Mouse (Mus musculus) MEL (cell line): ENCODE data around the gene Parp9. TPM values are rescaled to one million over a fixed set of nuclear protein-coding genes. Genes with fewer than 3 reads are reported as not detected.

ENCODE experiments used
- DNase-seq: peaks from one replicate; pipeline ENCODE4 v3.0.0; 2011; ENCODE audit warnings: low read depth, low spot score
- H3K27ac ChIP-seq: 2 replicates; pipeline ENCODE4 v1.5.1; 2012; ENCODE audit warnings: low read depth, mild to moderate bottlenecking, control low read depth, low read length, moderate library complexity; ENCODE audit not compliant: control insufficient read depth
- H3K27me3 ChIP-seq, 2 experiments: fragments of 150-350 bp in 1 of 2; sonication (generic) in 1 of 2; 2 replicates each; pipeline ENCODE4 v1.6.1; 2012; ENCODE audit warnings: low read length in 2 of 2, mild to moderate bottlenecking in 2 of 2, improper control_type of control experiment in 1 of 2, moderate library complexity in 1 of 2; ENCODE audit not compliant: insufficient read depth in 2 of 2, control insufficient read depth in 1 of 2
- H3K36me3 ChIP-seq, 2 experiments: 2 replicates each; pipeline ENCODE4 v1.6.1; 2012 to 2014; ENCODE audit warnings: low read length in 2 of 2, improper control_type of control experiment in 1 of 2, inconsistent platforms in 1 of 2, mild to moderate bottlenecking in 1 of 2; ENCODE audit not compliant: insufficient read depth in 2 of 2, control insufficient read depth in 1 of 2
- H3K4me1 ChIP-seq, 2 experiments: fragments of 150-350 bp in 1 of 2; sonication (generic) in 1 of 2; 2 replicates each; pipeline ENCODE4 v1.6.1; 2012; ENCODE audit warnings: low read length in 2 of 2, improper control_type of control experiment in 1 of 2, mild to moderate bottlenecking in 1 of 2; ENCODE audit not compliant: insufficient read depth in 2 of 2, control insufficient read depth in 1 of 2
- H3K4me3 ChIP-seq, 2 experiments: fragments of 150-350 bp in 1 of 2; sonication (generic) in 1 of 2; 2 replicates each; pipeline ENCODE4 v1.5.1; 2012; ENCODE audit warnings: low read depth in 2 of 2, low read length in 2 of 2, mild to moderate bottlenecking in 2 of 2, moderate library complexity in 2 of 2, control low read depth in 1 of 2, improper control_type of control experiment in 1 of 2; ENCODE audit not compliant: control insufficient read depth in 1 of 2, insufficient read depth in 1 of 2
- H3K79me2 ChIP-seq: 2 replicates; pipeline ENCODE4 v1.6.1; 2012; ENCODE audit warnings: mild to moderate bottlenecking, low read length, moderate library complexity; ENCODE audit not compliant: control insufficient read depth, poor library complexity, insufficient read depth
- H3K9ac ChIP-seq: 2 replicates; pipeline ENCODE4 v1.6.1; 2012; ENCODE audit warnings: low read depth, mild to moderate bottlenecking, control low read depth, low read length, moderate library complexity; ENCODE audit not compliant: control insufficient read depth, poor library complexity, severe bottlenecking
- H3K9me3 ChIP-seq: fragments of 150-350 bp; sonication (generic); replicated peaks from 2 replicates; pipeline ENCODE4 v1.6.1; 2012; ENCODE audit warnings: mild to moderate bottlenecking, low read length, improper control_type of control experiment, moderate library complexity; ENCODE audit not compliant: insufficient read depth
- CHD2 ChIP-seq: IDR thresholded peaks from 2 replicates; pipeline ENCODE4 v1.6.1; 2011; ENCODE audit warnings: low read length, improper control_type of control experiment
- ELF1 ChIP-seq: IDR thresholded peaks from 2 replicates; pipeline ENCODE4 v1.6.1; 2014; ENCODE audit warnings: low read depth, mild to moderate bottlenecking, inconsistent platforms, low read length, improper control_type of control experiment, moderate library complexity
- EP300 ChIP-seq, 2 experiments: IDR thresholded peaks; 2 replicates each; pipeline ENCODE4 v1.6.1; 2011; ENCODE audit warnings: improper control_type of control experiment in 2 of 2, low read length in 2 of 2, low read depth in 1 of 2, mild to moderate bottlenecking in 1 of 2
- ETS1 ChIP-seq: IDR thresholded peaks from 2 replicates; pipeline ENCODE4 v1.6.1; 2012; ENCODE audit warnings: low read depth, mild to moderate bottlenecking, inconsistent platforms, low read length, improper control_type of control experiment, moderate library complexity
- GATA1 ChIP-seq: IDR thresholded peaks from 2 replicates; pipeline ENCODE4 v1.6.1; 2011; ENCODE audit warnings: low read depth, low read length, improper control_type of control experiment
- HCFC1 ChIP-seq: IDR thresholded peaks from 2 replicates; pipeline ENCODE4 v1.6.1; 2012; ENCODE audit warnings: low read depth, mild to moderate bottlenecking, inconsistent platforms, low read length, improper control_type of control experiment, moderate library complexity
- JUND ChIP-seq: IDR thresholded peaks from 2 replicates; pipeline ENCODE4 v1.6.1; 2011; ENCODE audit warnings: low read depth, mild to moderate bottlenecking, improper control_type of control experiment, low read length
- KAT2A ChIP-seq: conservative IDR thresholded peaks from 2 replicates; pipeline ENCODE4 v1.6.1; 2012; ENCODE audit warnings: low read depth, low read length, improper control_type of control experiment, inconsistent platforms
- MAFK ChIP-seq: IDR thresholded peaks from 2 replicates; pipeline ENCODE4 v1.6.1; 2011; ENCODE audit warnings: low read depth, mild to moderate bottlenecking, low read length, improper control_type of control experiment, borderline replicate concordance
- MAX ChIP-seq: IDR thresholded peaks from 2 replicates; pipeline ENCODE4 v1.6.1; 2011; ENCODE audit warnings: low read length, improper control_type of control experiment
- MAZ ChIP-seq: IDR thresholded peaks from 2 replicates; pipeline ENCODE4 v1.6.1; 2012; ENCODE audit warnings: low read depth, mild to moderate bottlenecking, inconsistent platforms, low read length, improper control_type of control experiment
- MXI1 ChIP-seq: IDR thresholded peaks from 2 replicates; pipeline ENCODE4 v1.6.1; 2011; ENCODE audit warnings: mild to moderate bottlenecking, low read depth, low read length, improper control_type of control experiment
- MYB ChIP-seq: IDR thresholded peaks from 2 replicates; pipeline ENCODE4 v1.6.1; 2011; ENCODE audit warnings: mild to moderate bottlenecking, low read depth, low read length, improper control_type of control experiment
- MYC ChIP-seq: IDR thresholded peaks from 2 replicates; pipeline ENCODE4 v1.6.1; 2011; ENCODE audit warnings: low read depth, mild to moderate bottlenecking, low read length, improper control_type of control experiment, moderate library complexity
- NELFE ChIP-seq: IDR thresholded peaks from 2 replicates; pipeline ENCODE4 v1.6.1; 2011; ENCODE audit warnings: low read depth, low read length, improper control_type of control experiment
- POLR2A ChIP-seq, 2 experiments: IDR thresholded peaks; 2 replicates each; pipeline ENCODE4 v1.6.1; 2011 to 2012; ENCODE audit warnings: low read length in 2 of 2, mild to moderate bottlenecking in 2 of 2, control low read depth in 1 of 2, improper control_type of control experiment in 1 of 2, low read depth in 1 of 2, moderate library complexity in 1 of 2; ENCODE audit not compliant: control insufficient read depth in 1 of 2, insufficient read depth in 1 of 2, poor library complexity in 1 of 2
- POLR2AphosphoS5 ChIP-seq: IDR thresholded peaks from 2 replicates; pipeline ENCODE4 v1.6.1; 2012; ENCODE audit warnings: low read depth, borderline replicate concordance, mild to moderate bottlenecking, inconsistent platforms, low read length, moderate library complexity, mixed read lengths
- RAD21 ChIP-seq: IDR thresholded peaks from 2 replicates; pipeline ENCODE4 v1.6.1; 2011; ENCODE audit warnings: mild to moderate bottlenecking, low read depth, low read length, improper control_type of control experiment
- SMC3 ChIP-seq: IDR thresholded peaks from 2 replicates; pipeline ENCODE4 v1.6.1; 2011; ENCODE audit warnings: low read depth, low read length, improper control_type of control experiment
- TAL1 ChIP-seq: IDR thresholded peaks from 2 replicates; pipeline ENCODE4 v1.6.1; 2012; ENCODE audit warnings: mild to moderate bottlenecking, inconsistent platforms, low read length, moderate library complexity, mixed read lengths
- UBTF ChIP-seq: IDR thresholded peaks from 2 replicates; pipeline ENCODE4 v1.6.1; 2012; ENCODE audit warnings: low read depth, mild to moderate bottlenecking, inconsistent platforms, low read length, improper control_type of control experiment, moderate library complexity, borderline replicate concordance; ENCODE audit not compliant: insufficient read depth
- USF1 ChIP-seq: IDR thresholded peaks from 2 replicates; pipeline ENCODE4 v1.6.1; 2014; ENCODE audit warnings: low read depth, mild to moderate bottlenecking, inconsistent platforms, low read length, improper control_type of control experiment, moderate library complexity
- ZC3H11A ChIP-seq: IDR thresholded peaks from 2 replicates; pipeline ENCODE4 v1.6.1; 2012; ENCODE audit warnings: low read depth, mild to moderate bottlenecking, inconsistent platforms, low read length, improper control_type of control experiment
- ZMIZ1 ChIP-seq: IDR thresholded peaks from 2 replicates; pipeline ENCODE4 v1.6.1; 2012; ENCODE audit warnings: low read depth, mild to moderate bottlenecking, inconsistent platforms, low read length, improper control_type of control experiment, moderate library complexity
- ZNF384 ChIP-seq: IDR thresholded peaks from 2 replicates; pipeline ENCODE4 v1.6.1; 2012; ENCODE audit warnings: low read depth, mild to moderate bottlenecking, inconsistent platforms, low read length, improper control_type of control experiment
- polyA plus RNA-seq, 2 experiments: library from polyadenylated mRNA; stranded (reverse) in 1 of 2; unstranded in 1 of 2; fragments of >175 nt in 1 of 2; fragments of >200 nt in 1 of 2; gene quantifications; 2 replicates each; pipeline versions ENCODE4 v1.2.1 to v1.2.4; 2012; ENCODE audit warnings: low replicate concordance in 2 of 2, low read depth in 1 of 2; ENCODE audit not compliant: insufficient read length in 2 of 2, insufficient read depth in 1 of 2, missing spikeins in 1 of 2
- total RNA-seq: library from RNA; depleted of rRNA; stranded (reverse); fragments of 300-350 nt; gene quantifications from 2 replicates; pipeline ENCODE4 v1.2.3, GENCODE M21; 2012

Gene Parp9
- total and polyA plus RNA-seq, 3 experiments = 3.4 to 5.3 TPM; not detected in 1

DNA sequence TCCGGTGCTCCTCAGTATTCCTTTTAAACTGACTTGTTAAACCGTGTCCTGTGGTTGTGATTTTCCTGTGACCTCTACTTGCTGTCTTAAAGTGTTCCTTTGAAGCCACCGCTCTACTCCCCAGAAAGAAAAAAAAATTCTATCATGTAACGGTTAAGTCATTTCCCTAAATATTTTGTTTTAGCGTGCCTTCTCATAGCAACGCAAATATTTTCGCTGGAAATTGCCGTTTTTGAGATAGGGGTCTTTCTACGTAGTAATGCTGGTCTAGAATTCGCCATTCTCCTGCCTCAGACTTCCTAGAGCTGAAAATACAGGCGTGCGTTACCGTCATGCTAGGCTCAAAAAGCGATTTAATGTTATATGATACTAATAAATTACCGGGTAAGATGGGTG lies 44.2 kb downstream of the Parp9 start:
- peaks cover 4 to 12% of the 10 kb centered on the region in 2 experiments for H3K4me1 ChIP-seq
- TF ChIP-seq MAX (no peak), MYC (no peak), UBTF (no peak), SMC3 (no peak), HCFC1 (no peak), RAD21 (no peak), NELFE (no peak), MYB (no peak), ETS1 (0 out of 2 replicates have a peak, but pooled peaks have one; percentile 29), MAZ (no peak), ZMIZ1 (0 out of 2 replicates have a peak, but pooled peaks have one; percentile 15), GATA1 (no peak), CHD2 (no peak), JUND (no peak), ZNF384 (peak; percentile 71), POLR2AphosphoS5 (no peak), MAFK (no peak), ELF1 (no peak), TAL1 (no peak), MXI1 (no peak), USF1 (no peak), KAT2A (no peak), POLR2A (IDR thresholded peaks at IDR 0.05; ENCODE audit: control insufficient read depth in 1 of 2, insufficient read depth in 1 of 2, low read depth in 1 of 2, low read length in 2 of 2, poor library complexity in 1 of 2) (no peak), ZC3H11A (no peak), EP300 (IDR thresholded peaks at IDR 0.05; ENCODE audit: low read depth in 1 of 2, low read length in 2 of 2) (0 out of 4 replicates have a peak, but pooled peaks of 1 of the 2 experiments have one; percentile 7)
- TF ChIP-seq, all 39 proteins: peak for 4
- DNase-seq = no peak
- H3K9ac ChIP-seq = peak overlapping the region; percentile 78
- no peaks in the 10 kb centered on the region for H3K27me3 ChIP-seq
- H3K27ac ChIP-seq = peak overlapping the region; percentile 95
- no peaks in the 10 kb centered on the region for H3K9me3 ChIP-seq
- H3K4me3 ChIP-seq = peak overlapping the region; percentile 78 to 80
- H3K36me3 ChIP-seq = peaks cover 0 to 30% of the 10 kb centered on the region in 2 experiments; a peak in 2 of 4 replicates
- peaks cover 39% of the 10 kb centered on the region for H3K79me2 ChIP-seq
